Mouse (Mus musculus) hindbrain, embryonic 15.5 days (tissue): ENCODE measurements around the gene Zfhx3. TPM values are rescaled to one million over a fixed set of nuclear protein-coding genes. Genes with fewer than 3 reads are reported as not detected.

Experiments used
- ATAC-seq: fragments of 200-750 bp; cut with Nextera tagmentation; 2 replicates; pipeline ENCODE4 v1.8.0; 2017; ENCODE audit warnings: low read depth, moderate number of reproducible peaks, moderate TSS enrichment; ENCODE audit not compliant: low FRiP score
- H3K27ac ChIP-seq: fragments of 300-500 bp; sonication (generic); replicated peaks from 2 replicates; pipeline ENCODE4 v1.5.1; 2015; ENCODE audit warnings: mild to moderate bottlenecking, inconsistent platforms
- H3K27me3 ChIP-seq: fragments of 300-500 bp; sonication (generic); 2 replicates; pipeline ENCODE4 v1.6.1; 2015; ENCODE audit warnings: control low read depth, inconsistent platforms
- H3K36me3 ChIP-seq: fragments of 300-500 bp; sonication (generic); 2 replicates; pipeline ENCODE4 v1.6.1; 2015; ENCODE audit warnings: control low read depth, inconsistent platforms
- H3K4me1 ChIP-seq: fragments of 300-500 bp; sonication (generic); replicated peaks from 2 replicates; pipeline ENCODE4 v1.6.1; 2015; ENCODE audit warnings: control low read depth, inconsistent platforms
- H3K4me2 ChIP-seq: fragments of 300-500 bp; sonication (generic); 2 replicates; pipeline ENCODE4 v1.6.1; 2015; ENCODE audit warnings: moderate library complexity, mild to moderate bottlenecking, inconsistent platforms
- H3K4me3 ChIP-seq: fragments of 300-500 bp; sonication (generic); 2 replicates; pipeline ENCODE4 v1.5.1; 2015; ENCODE audit warnings: mild to moderate bottlenecking, inconsistent platforms
- H3K9ac ChIP-seq: fragments of 300-500 bp; sonication (generic); 2 replicates; pipeline ENCODE4 v1.6.1; 2015; ENCODE audit warnings: inconsistent platforms
- H3K9me3 ChIP-seq: fragments of 300-500 bp; sonication (generic); 2 replicates; pipeline ENCODE4 v1.6.1; 2016; ENCODE audit warnings: control low read depth, inconsistent platforms
- WGBS: fragments of 180-500 bp; shearing (Covaris S2); methylation state at CpG from one replicate; pipeline ENCODE4 v1.1.7; 2015; 5-methylcytosine and 5-hydroxymethylcytosine counted together
- polyA plus RNA-seq: library from polyadenylated mRNA; unstranded; fragments of >200 nt; fragmentation: Nextera tagmentation; extraction: Ambion mirVana; gene quantifications from 2 replicates; pipeline ENCODE4 v1.2.1, GENCODE M21; 2015

Gene Zfhx3
- polyA plus RNA-seq, 1 experiment from 2014 or later = 23.5 TPM

GRCm38 (mm10) chr8:108434510-108434909, 492.1 kb downstream of the Zfhx3 start:
- ATAC-seq = no peak
- H3K36me3 ChIP-seq = no peaks in the 10 kb centered on the region
- no peak overlapping the region for H3K27ac ChIP-seq
- no peak overlapping the region for H3K4me3 ChIP-seq
- 85% methylated on average over 4 of the region's 4 CpGs for WGBS
- no peaks in the 10 kb centered on the region for H3K9me3 ChIP-seq
- no peak overlapping the region for H3K9ac ChIP-seq
- H3K27me3 ChIP-seq = no peaks in the 10 kb centered on the region
- H3K4me2 ChIP-seq = no peak overlapping the region
- H3K4me1 ChIP-seq = 0 out of 2 replicates have a peak, but pooled peaks cover 6% of the 10 kb centered on the region

DNA sequence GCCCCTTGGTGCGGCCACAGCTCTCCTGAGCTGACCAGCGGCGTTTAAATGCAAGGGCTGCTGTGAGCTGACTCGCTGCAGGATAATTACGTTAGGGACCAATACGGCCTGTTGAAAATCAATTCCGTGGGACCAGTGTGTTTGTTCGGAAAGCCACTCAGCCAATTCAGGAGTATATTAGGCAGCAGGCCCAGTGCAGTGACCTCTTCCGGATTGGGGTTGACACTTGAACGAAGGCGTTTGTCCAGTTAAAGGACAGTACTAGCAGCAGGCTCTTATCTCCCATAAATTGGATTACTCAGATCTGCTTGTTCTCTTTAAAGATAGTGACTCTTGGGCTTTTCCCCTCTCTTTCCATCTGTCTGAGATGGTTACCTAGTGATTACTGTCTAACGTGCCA, 493.9 kb downstream of the Zfhx3 start:
- Histone ChIP-seq H3K27me3 (no peaks in the 10 kb centered on the region; the same call in 1 of the 2 replicates), H3K9ac (no peak overlapping the region), H3K4me1 (0 out of 2 replicates have a peak, but pooled peaks cover 6% of the 10 kb centered on the region), H3K4me2 (no peak overlapping the region), H3K9me3 (no peaks in the 10 kb centered on the region), H3K36me3 (no peaks in the 10 kb centered on the region), H3K4me3 (no peak overlapping the region), H3K27ac (no peak overlapping the region)
- no peak for ATAC-seq
- WGBS = 50% methylated on average over 12 of the region's 12 CpGs

DNA sequence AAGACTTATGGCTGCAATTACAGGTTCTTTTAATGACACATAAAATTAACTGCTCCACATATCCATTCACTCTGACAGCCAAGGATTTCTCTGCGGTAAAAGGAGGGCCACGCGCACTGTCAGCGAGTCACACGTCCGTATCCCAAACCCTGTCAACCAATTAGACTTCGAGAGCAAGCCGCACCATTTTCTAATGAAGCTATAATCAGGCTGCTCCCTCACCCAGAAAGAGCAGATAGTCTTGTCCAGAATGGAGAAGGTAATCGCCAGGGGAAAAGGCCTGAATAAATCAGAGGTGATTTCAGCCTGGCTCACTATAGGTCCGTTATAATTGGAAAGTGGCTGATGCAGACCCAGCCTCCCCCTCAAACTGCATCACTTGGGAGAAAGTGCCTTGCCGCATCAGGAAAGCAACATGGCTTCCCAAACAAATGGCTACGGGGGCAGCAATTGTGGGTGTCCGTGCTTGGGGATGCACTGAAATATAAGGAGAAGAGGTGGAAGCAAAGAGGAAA, 494.9 kb downstream of the Zfhx3 start:
- H3K27ac ChIP-seq = no peak overlapping the region
- H3K4me1 ChIP-seq = 0 out of 2 replicates have a peak, but pooled peaks cover 6% of the 10 kb centered on the region
- 61% methylated on average over 13 of the region's 13 CpGs for WGBS
- no peaks in the 10 kb centered on the region; the same call in 1 of the 2 replicates for H3K27me3 ChIP-seq
- H3K9ac ChIP-seq = no peak overlapping the region
- no peak overlapping the region for H3K4me3 ChIP-seq
- no peaks in the 10 kb centered on the region for H3K36me3 ChIP-seq
- H3K4me2 ChIP-seq = no peak overlapping the region
- no peak for ATAC-seq
- H3K9me3 ChIP-seq = no peaks in the 10 kb centered on the region

DNA sequence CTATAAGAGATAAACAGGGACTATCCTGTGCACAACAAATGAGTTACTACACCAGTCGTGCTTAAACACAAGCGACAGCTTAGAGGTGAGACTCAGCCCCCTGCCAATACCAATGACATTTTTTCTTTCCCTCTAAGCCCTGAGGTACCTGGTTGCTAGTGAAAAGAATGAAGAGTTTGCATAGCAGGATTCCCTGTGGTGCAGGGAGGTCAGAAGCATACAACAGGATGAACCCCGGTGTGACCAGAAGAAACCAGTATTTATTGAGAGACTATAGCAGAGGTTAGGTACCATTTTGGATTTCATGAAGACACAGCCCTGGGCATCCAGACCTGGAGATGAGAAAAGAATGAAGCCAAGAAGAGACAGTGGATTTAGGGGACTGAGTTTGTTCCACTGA, 498.0 kb downstream of the Zfhx3 start:
- H3K36me3 ChIP-seq = no peaks in the 10 kb centered on the region
- no peak overlapping the region for H3K4me3 ChIP-seq
- H3K9ac ChIP-seq = no peak overlapping the region
- no peak for ATAC-seq
- no peak overlapping the region for H3K27ac ChIP-seq
- WGBS = 72% methylated on average over 3 of the region's 3 CpGs
- no peaks in the 10 kb centered on the region; the same call in 1 of the 2 replicates for H3K27me3 ChIP-seq
- no peaks in the 10 kb centered on the region for H3K9me3 ChIP-seq
- no peak overlapping the region for H3K4me2 ChIP-seq
- H3K4me1 ChIP-seq = 0 out of 2 replicates have a peak, but pooled peaks cover 6% of the 10 kb centered on the region

DNA sequence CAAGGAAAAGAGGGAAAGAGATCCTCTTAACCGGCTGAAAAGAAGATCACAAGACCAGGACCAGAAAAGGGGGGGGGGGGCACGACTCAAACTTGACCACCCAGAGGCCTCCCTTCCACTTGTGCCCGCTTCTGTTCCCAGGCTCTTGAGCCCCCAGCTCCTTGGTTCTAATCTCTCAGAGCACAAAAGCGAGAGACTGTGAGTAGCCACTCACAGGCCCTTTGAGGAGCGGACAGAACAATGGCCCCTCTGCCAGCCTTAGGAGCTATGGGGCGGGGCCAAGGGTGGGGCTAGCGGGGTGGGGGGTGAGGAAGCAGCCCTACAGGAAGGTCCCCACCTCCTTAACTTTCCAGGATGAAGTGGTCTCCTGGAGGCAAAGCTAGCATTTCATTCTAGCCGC, 508.4 kb downstream of the Zfhx3 start:
- H3K4me1 ChIP-seq = peaks cover 12% of the 10 kb centered on the region
- no peaks in the 10 kb centered on the region for H3K36me3 ChIP-seq
- H3K4me2 ChIP-seq = peak overlapping the region; percentile 15; the same call in 1 of the 2 replicates
- no peak for ATAC-seq
- no peak overlapping the region for H3K27ac ChIP-seq
- WGBS = 14% methylated on average over 8 of the region's 8 CpGs
- no peaks in the 10 kb centered on the region for H3K27me3 ChIP-seq
- H3K9ac ChIP-seq = no peak overlapping the region
- no peak overlapping the region for H3K4me3 ChIP-seq
- H3K9me3 ChIP-seq = no peaks in the 10 kb centered on the region

DNA sequence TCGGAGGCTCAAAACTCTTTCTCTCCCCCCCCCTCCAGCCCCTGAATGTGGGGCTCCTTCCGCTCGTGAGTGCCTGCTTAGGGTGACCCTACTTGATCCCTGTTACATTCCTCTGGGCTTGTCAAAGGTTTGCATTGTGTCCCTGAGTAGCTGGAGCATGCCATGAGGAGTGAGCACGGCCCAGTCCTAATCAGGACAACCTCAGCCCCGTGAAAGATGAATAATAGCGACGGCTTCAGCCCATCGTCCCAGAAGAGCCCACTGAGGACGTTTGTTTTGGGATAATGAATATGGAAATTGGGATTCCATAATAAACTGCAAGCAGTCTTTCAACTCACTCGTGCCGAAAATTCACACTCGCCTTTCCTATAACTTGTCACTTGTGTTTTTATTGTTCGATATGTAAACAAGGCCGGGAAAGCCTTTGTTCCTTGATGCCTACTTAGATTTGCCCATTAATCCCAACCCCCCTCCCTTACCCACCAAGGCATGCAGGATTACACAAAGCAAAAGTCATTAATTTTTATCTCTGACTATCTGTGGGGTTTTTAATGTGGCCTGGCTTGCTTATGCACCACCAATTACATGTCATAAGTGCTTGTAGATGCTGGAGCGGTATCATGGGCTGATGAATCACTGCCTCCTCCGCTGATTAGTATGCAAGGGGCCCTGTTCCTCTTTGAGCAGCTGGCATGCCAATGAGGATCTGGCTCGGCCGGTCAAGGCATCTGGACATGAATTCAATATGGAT, 512.3 kb downstream of the Zfhx3 start:
- Histone ChIP-seq H3K4me2 (no peak overlapping the region), H3K27ac (0 out of 2 replicates have a peak overlapping the region, but pooled peaks have one; percentile 0), H3K4me3 (no peak overlapping the region), H3K9ac (no peak overlapping the region), H3K27me3 (no peaks in the 10 kb centered on the region), H3K9me3 (peaks cover 7% of the 10 kb centered on the region; the same call in 1 of the 2 replicates), H3K4me1 (peaks cover 12% of the 10 kb centered on the region), H3K36me3 (no peaks in the 10 kb centered on the region)
- 15% methylated on average over 18 of the region's 18 CpGs for WGBS
- ATAC-seq = peak; percentile 54

DNA sequence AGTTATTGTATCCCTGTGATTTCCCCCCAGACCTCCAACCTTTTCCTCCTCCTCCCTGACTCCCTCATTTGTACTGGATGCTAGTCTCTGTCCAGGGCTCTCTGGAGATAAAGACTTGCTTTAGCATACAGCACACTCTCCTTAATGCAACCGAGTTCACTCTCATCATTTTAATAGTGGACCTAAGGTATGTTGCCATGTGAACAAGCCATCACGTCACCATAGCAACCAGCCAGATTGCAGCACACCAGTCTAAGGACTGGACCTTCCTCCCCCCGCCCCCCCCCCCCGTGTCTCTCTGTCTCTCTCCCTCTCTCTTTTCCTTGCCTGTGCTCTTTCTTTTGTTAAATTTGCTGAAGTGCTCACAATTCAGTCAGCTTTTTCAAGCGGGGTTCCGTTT, 524.2 kb downstream of the Zfhx3 start:
- Histone ChIP-seq H3K9ac (no peak overlapping the region), H3K4me2 (no peak overlapping the region), H3K9me3 (no peaks in the 10 kb centered on the region), H3K4me1 (peaks cover 30% of the 10 kb centered on the region), H3K27me3 (no peaks in the 10 kb centered on the region), H3K4me3 (no peak overlapping the region), H3K27ac (peak overlapping the region; percentile 69), H3K36me3 (no peaks in the 10 kb centered on the region)
- whole genome bisulfite sequencing = 38% methylated on average over 6 of the region's 6 CpGs
- ATAC-seq = peak; percentile 72

DNA sequence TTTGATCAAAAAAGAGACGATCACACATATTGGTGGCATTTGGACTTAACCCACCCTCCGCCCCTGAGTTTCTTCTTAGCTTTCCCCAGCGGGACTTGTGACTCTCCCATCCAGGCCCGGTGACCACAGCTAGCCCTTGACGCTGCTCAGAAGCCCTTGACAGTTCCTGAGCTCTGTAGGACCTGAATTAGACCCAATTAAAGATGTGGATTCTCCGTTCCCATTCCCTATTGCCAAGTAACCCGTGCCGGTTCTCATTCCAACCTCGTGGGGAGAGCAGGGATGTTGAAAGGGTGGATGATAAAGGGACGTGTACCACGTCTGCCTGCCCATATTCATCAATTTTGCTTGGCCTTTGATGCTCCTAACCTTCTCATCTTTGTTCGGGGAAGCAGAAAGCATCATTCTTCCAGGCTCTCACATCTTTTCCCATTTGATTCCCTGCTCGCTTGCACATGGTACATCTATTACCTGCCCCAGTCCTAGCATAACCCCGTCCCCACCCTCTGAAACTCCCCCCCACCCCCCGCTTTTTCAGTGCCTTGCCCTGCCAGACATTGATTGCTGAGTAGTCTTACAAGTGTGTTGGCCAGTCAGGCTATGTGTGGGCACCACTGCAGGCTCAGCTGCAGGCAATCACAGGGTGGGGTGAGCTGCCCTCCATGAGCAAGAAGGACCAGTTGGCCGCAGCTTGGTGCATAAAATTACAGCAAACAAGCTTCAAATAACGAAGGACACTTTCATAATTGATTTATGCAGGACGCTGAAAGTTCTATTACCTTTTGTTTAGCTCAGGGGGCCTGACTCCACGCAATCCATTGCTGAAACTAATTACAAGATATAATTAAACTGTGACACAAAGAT, 525.0 kb downstream of the Zfhx3 start:
- Histone ChIP-seq H3K4me3 (no peak overlapping the region), H3K36me3 (no peaks in the 10 kb centered on the region), H3K27ac (peak overlapping the region; percentile 69), H3K27me3 (no peaks in the 10 kb centered on the region), H3K4me1 (peaks cover 30% of the 10 kb centered on the region), H3K4me2 (no peak overlapping the region), H3K9me3 (no peaks in the 10 kb centered on the region), H3K9ac (no peak overlapping the region)
- 48% methylated on average over 19 of the region's 19 CpGs for WGBS
- peak; percentile 46; the same call in 1 of the 2 replicates for ATAC-seq

- H3K4me2 ChIP-seq = no peak overlapping the region
- no peak overlapping the region for H3K9ac ChIP-seq
- H3K4me3 ChIP-seq = no peak overlapping the region
- no peaks in the 10 kb centered on the region for H3K27me3 ChIP-seq
- no peak for ATAC-seq
- no peaks in the 10 kb centered on the region for H3K36me3 ChIP-seq
- H3K9me3 ChIP-seq = no peaks in the 10 kb centered on the region
- H3K27ac ChIP-seq = no peak overlapping the region
- WGBS = 93% methylated on average over 3 of the region's 3 CpGs
- peaks cover 30% of the 10 kb centered on the region for H3K4me1 ChIP-seq
Measured at GRCm38 (mm10) chr8:108470269-108470668, 527.8 kb downstream of the Zfhx3 start.

DNA sequence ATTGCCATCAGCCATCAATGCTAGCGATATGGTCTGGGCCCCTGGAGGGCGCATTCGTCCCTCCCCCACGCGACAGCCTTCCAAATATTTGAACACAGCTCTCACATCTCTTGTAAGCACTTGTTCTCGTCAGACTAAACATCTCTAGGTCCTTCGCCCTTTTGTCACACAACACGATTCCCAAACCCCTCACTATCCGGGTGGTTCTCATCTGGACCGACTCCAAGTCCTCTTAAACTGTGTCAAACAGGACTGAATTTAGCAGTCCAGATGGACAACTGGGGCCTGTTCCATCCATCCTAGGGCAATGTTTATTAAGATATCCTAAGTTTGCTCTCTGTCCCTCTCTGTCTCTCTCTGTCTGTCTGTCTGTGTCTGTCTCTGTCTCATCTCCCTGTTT, 532.1 kb downstream of the Zfhx3 start:
- no peak for ATAC-seq
- H3K4me1 ChIP-seq = peaks cover 2% of the 10 kb centered on the region
- H3K36me3 ChIP-seq = no peaks in the 10 kb centered on the region
- 81% methylated on average over 10 of the region's 10 CpGs for WGBS
- no peak overlapping the region for H3K27ac ChIP-seq
- H3K4me3 ChIP-seq = no peak overlapping the region
- no peaks in the 10 kb centered on the region for H3K9me3 ChIP-seq
- H3K4me2 ChIP-seq = no peak overlapping the region
- H3K9ac ChIP-seq = no peak overlapping the region
- H3K27me3 ChIP-seq = no peaks in the 10 kb centered on the region

DNA sequence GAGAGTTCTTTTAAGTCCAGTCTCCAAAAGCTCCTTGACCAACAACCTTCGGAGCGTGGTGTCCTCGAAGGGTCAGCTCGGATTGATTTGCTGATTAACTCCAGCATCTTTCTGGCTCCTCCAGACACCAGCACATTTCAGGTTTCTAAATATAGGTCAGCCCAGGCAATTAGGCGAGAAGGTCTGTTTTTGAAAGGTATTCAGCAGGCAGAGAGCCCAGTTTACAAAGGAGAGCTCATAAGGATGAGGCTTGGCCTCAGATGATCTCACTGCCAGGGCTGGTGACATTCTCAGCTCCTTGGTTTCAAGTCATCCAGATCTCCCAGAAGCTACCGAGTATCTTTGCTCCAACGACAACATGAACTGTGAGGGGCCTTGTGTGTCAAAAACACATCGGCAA, 535.7 kb downstream of the Zfhx3 start:
- Histone ChIP-seq H3K9ac (no peak overlapping the region), H3K9me3 (no peaks in the 10 kb centered on the region), H3K36me3 (no peaks in the 10 kb centered on the region), H3K27me3 (no peaks in the 10 kb centered on the region), H3K4me2 (no peak overlapping the region), H3K4me3 (no peak overlapping the region), H3K4me1 (peaks cover 7% of the 10 kb centered on the region), H3K27ac (no peak overlapping the region)
- 94% methylated on average over 8 of the region's 8 CpGs for WGBS
- ATAC-seq = no peak

GRCm38 (mm10) chr8:108480141-108480540, 537.7 kb downstream of the Zfhx3 start:
- Histone ChIP-seq H3K4me1 (peaks cover 7% of the 10 kb centered on the region), H3K4me2 (no peak overlapping the region), H3K36me3 (no peaks in the 10 kb centered on the region), H3K9ac (no peak overlapping the region), H3K9me3 (no peaks in the 10 kb centered on the region), H3K27me3 (no peaks in the 10 kb centered on the region), H3K4me3 (no peak overlapping the region), H3K27ac (no peak overlapping the region)
- 73% methylated on average over 12 of the region's 12 CpGs for WGBS
- no peak for ATAC-seq
